Mouse (Mus musculus) midbrain, embryonic 12.5 days (tissue): ENCODE measurements at regions not wholly inside any gene's neighbourhood (a gene's known extent, or its start where the extent isn't known, plus 50 kb on each side); places are given as distances from the start of the nearest gene placed in this dataset.
"Not testable (repeated sequence)": the region's sequence is repeated elsewhere in the genome, so short reads cannot be mapped to it uniquely, and the experiment has no call there.

Source experiments
- ATAC-seq: fragments of 200-750 bp; cut with Nextera tagmentation; 2 replicates; pipeline ENCODE4 v1.8.0; 2017; ENCODE audit warnings: low read depth, moderate TSS enrichment, moderate library complexity; ENCODE audit not compliant: low FRiP score
- H3K27ac ChIP-seq: fragments of 300-500 bp; sonication (generic); replicated peaks from 2 replicates; pipeline ENCODE4 v1.5.1; 2016; ENCODE audit warnings: mild to moderate bottlenecking
- H3K27me3 ChIP-seq: fragments of 300-500 bp; sonication (generic); 2 replicates; pipeline ENCODE4 v1.6.1; 2016; ENCODE audit warnings: mild to moderate bottlenecking
- H3K36me3 ChIP-seq: fragments of 300-500 bp; sonication (generic); 2 replicates; pipeline ENCODE4 v1.6.1; 2016
- H3K4me1 ChIP-seq: fragments of 300-500 bp; sonication (generic); 2 replicates; pipeline ENCODE4 v1.6.1; 2016
- H3K4me2 ChIP-seq: fragments of 300-500 bp; sonication (generic); replicated peaks from 2 replicates; pipeline ENCODE4 v1.6.1; 2016; ENCODE audit warnings: mild to moderate bottlenecking, moderate library complexity
- H3K4me3 ChIP-seq: fragments of 300-500 bp; sonication (generic); 2 replicates; pipeline ENCODE4 v1.5.1; 2016; ENCODE audit warnings: mild to moderate bottlenecking
- H3K9ac ChIP-seq: fragments of 300-500 bp; sonication (generic); replicated peaks from 2 replicates; pipeline ENCODE4 v1.6.1; 2016; ENCODE audit warnings: mild to moderate bottlenecking, moderate library complexity
- H3K9me3 ChIP-seq: fragments of 300-500 bp; sonication (generic); 2 replicates; pipeline ENCODE4 v1.6.1; 2016; ENCODE audit warnings: mild to moderate bottlenecking
- WGBS: fragments of 180-500 bp; shearing (Covaris S2); methylation state at CpG from one replicate; pipeline ENCODE4 v1.1.7; 2016; 5-methylcytosine and 5-hydroxymethylcytosine counted together

DNA sequence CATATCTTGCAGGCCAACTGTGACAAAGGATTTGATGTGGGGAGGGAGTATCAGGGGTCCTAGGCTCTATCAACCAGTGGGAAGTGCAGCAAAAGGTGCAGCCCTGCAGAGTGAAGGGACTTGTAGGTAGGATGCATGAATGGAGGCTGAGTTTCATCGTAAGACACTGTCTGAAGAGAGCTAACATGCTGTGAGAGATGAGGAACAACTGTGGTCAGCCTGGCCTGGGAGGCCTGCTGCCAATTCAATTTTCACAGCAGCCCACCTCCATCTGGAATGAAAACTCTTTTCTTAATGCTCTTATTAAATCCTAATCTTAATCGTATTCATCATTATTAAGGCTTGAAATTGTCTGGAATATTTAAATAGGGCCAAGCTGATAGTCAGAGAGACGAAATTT is 622.1 kb upstream of the Brinp1 start:
- ATAC-seq = no peak
- H3K36me3 ChIP-seq = no peaks in the 10 kb centered on the region
- H3K4me1 ChIP-seq = no peaks in the 10 kb centered on the region
- no peaks in the 10 kb centered on the region for H3K27me3 ChIP-seq
- H3K27ac ChIP-seq = no peak overlapping the region
- no peaks in the 10 kb centered on the region for H3K9me3 ChIP-seq
- H3K4me3 ChIP-seq = no peak overlapping the region
- no peak overlapping the region for H3K9ac ChIP-seq
- 56% methylated on average over 3 of the region's 3 CpGs for WGBS
- no peak overlapping the region for H3K4me2 ChIP-seq

GRCm38 (mm10) chr4:69548104-69548503 is 593.9 kb upstream of the Brinp1 start:
- WGBS = 84% methylated on average over 2 of the region's 2 CpGs
- Histone ChIP-seq H3K4me2 (no peak overlapping the region), H3K4me3 (no peak overlapping the region), H3K9ac (no peak overlapping the region), H3K27me3 (no peaks in the 10 kb centered on the region), H3K4me1 (no peaks in the 10 kb centered on the region), H3K27ac (no peak overlapping the region), H3K9me3 (no peaks in the 10 kb centered on the region), H3K36me3 (no peaks in the 10 kb centered on the region)
- no peak for ATAC-seq

DNA sequence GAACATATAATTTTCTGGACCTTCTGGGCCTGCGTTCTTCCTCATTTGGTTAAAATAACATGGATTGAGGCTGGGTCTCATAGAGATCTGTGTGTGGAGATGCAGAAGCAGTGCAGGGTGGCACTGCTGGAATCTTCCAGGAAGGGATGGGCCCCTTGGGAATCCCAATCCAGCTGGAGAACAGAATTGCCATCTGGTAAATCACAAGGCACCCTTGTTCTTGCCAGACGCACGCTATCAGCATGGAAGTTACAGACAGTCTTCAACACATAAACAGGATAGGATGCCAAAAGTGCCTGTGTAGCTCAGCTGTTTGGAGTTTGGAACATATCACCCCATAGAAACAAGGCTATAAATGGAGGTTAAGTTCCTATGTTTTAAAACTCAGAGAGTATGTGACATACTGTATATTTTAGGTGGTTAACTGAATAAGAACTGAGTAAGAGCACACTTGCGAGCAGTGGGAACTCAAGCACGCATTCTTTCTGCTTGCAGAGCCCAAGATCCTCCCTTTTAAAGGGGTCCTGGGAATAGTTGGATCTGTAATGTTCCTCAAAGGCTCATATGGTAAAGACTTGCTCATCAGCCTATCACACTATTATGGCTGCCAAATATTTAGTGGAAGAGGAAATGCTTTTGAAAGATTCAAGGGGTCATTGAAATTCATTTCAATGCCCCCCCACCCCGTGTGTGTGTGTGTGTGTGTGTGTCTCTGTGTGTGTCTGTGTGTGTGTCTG is 584.1 kb upstream of the Brinp1 start:
- Histone ChIP-seq H3K27ac (no peak overlapping the region), H3K9ac (no peak overlapping the region), H3K36me3 (no peaks in the 10 kb centered on the region), H3K27me3 (no peaks in the 10 kb centered on the region), H3K4me2 (no peak overlapping the region), H3K4me3 (no peak overlapping the region), H3K9me3 (no peaks in the 10 kb centered on the region), H3K4me1 (no peaks in the 10 kb centered on the region)
- no peak for ATAC-seq
- WGBS = 91% methylated on average over 6 of the region's 6 CpGs

DNA sequence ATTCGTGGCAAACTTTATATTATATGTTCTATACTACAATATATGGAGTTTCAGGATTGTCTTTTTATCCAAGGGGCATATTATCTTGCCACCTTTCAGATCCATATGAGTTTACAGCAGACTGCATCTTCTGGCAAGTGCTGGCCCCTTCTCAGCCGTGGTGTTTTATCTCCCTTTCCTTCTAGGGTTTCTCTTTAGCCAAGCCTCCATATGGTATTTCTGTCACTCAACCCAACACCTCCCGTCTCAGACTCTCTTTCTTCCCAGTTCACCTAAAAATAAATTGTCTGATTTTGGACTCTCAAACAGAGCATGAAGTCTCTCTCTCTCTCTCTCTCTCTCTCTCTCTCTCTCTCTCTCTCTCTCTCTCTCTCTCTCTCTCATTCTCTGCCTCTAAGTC is 578.9 kb upstream of the Brinp1 start:
- Histone ChIP-seq H3K4me1 (no peaks in the 10 kb centered on the region), H3K27ac (no peak overlapping the region), H3K9ac (no peak overlapping the region), H3K36me3 (no peaks in the 10 kb centered on the region), H3K4me3 (no peak overlapping the region), H3K27me3 (no peaks in the 10 kb centered on the region), H3K9me3 (no peaks in the 10 kb centered on the region), H3K4me2 (no peak overlapping the region)
- no peak for ATAC-seq
- 69% methylated on average over 3 of the region's 3 CpGs for WGBS

DNA sequence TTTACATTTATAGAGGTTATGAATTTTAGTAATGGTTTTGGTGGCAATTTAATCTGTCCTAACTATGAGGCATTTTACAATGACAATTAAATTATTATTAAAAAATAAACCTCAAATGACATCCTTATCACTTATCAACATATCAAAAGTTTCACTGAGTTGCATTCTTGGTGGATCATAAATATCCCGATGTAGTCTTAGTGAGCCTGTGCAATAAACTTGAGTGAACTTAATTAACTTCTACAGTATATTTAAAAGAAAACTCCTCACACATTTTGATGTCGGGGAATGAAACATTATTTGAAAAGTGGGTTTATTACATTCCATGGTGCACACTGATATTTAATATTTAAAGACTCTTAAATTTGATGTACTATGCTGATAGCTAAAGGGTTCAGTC is 568.9 kb upstream of the Brinp1 start:
- H3K27me3 ChIP-seq = no peaks in the 10 kb centered on the region
- H3K9me3 ChIP-seq = no peaks in the 10 kb centered on the region
- 96% methylated on average over 2 of the region's 2 CpGs for WGBS
- no peaks in the 10 kb centered on the region for H3K36me3 ChIP-seq
- ATAC-seq = no peak
- no peak overlapping the region for H3K4me3 ChIP-seq
- no peak overlapping the region for H3K9ac ChIP-seq
- no peak overlapping the region for H3K4me2 ChIP-seq
- H3K4me1 ChIP-seq = no peaks in the 10 kb centered on the region
- no peak overlapping the region for H3K27ac ChIP-seq

DNA sequence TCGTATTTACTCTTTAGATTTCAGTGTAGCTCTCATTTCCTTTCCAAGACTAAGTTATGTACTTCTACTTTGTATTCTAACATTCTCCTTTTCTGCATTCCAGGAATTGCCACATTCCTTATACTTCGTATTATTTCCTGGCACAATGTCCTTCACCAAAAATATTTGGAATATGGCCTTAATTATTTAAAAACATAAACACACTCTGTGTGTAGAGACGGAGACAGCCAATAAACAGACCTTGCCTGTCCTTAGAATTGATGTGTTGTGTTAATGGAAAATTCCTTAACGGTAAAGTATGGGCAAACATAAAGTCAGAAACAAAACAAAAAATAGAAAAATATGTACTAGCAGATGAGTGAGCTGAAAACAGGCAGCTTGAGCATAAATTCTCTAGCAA is 554.1 kb upstream of the Brinp1 start:
- no peaks in the 10 kb centered on the region for H3K36me3 ChIP-seq
- H3K27me3 ChIP-seq = no peaks in the 10 kb centered on the region
- no peak overlapping the region for H3K4me3 ChIP-seq
- H3K9me3 ChIP-seq = no peaks in the 10 kb centered on the region
- no peak overlapping the region for H3K27ac ChIP-seq
- H3K4me2 ChIP-seq = no peak overlapping the region
- ATAC-seq = no peak
- WGBS = 82% methylated on average over 4 of the region's 4 CpGs
- H3K4me1 ChIP-seq = no peaks in the 10 kb centered on the region
- H3K9ac ChIP-seq = no peak overlapping the region

GRCm38 (mm10) chr4:69471200-69471599 is 517.0 kb upstream of the Brinp1 start:
- Histone ChIP-seq H3K4me2 (no peak overlapping the region), H3K27me3 (no peaks in the 10 kb centered on the region), H3K9me3 (no peaks in the 10 kb centered on the region), H3K4me1 (peaks cover 4% of the 10 kb centered on the region; the same call in 1 of the 2 replicates), H3K27ac (0 out of 2 replicates have a peak overlapping the region, but pooled peaks have one; percentile 35), H3K9ac (no peak overlapping the region), H3K36me3 (no peaks in the 10 kb centered on the region), H3K4me3 (no peak overlapping the region)
- ATAC-seq = peak; percentile 38; the same call in 1 of the 2 replicates
- 94% methylated on average over 1 of the region's 1 CpGs for WGBS

DNA sequence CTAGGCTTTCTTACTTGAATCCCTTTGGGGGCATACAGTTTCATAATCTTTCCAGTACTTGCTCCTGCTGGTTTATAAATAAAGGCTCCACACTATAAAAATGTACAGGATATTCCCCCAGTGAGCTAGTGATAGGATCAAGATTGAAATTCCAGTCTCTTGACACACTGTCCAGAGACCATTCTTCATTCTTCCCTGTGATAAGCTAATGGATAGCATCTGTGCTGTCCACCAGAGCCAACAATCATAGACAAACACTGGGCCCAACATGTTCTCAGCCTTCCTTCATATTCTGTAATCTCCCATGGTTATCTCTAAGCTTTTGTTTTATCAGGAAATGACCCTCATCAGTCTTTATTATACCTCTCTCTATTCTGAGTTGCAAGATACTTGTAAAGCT is 505.8 kb upstream of the Brinp1 start:
- Histone ChIP-seq H3K9ac (no peak overlapping the region), H3K27me3 (no peaks in the 10 kb centered on the region), H3K4me3 (no peak overlapping the region), H3K27ac (no peak overlapping the region), H3K36me3 (no peaks in the 10 kb centered on the region), H3K4me1 (no peaks in the 10 kb centered on the region), H3K9me3 (no peaks in the 10 kb centered on the region), H3K4me2 (no peak overlapping the region)
- ATAC-seq = no peak

GRCm38 (mm10) chr4:69456420-69456819 is 502.2 kb upstream of the Brinp1 start:
- 85% methylated on average over 4 of the region's 4 CpGs for WGBS
- no peak overlapping the region for H3K4me3 ChIP-seq
- H3K27me3 ChIP-seq = no peaks in the 10 kb centered on the region
- H3K36me3 ChIP-seq = no peaks in the 10 kb centered on the region
- no peaks in the 10 kb centered on the region for H3K4me1 ChIP-seq
- no peaks in the 10 kb centered on the region for H3K9me3 ChIP-seq
- no peak overlapping the region for H3K4me2 ChIP-seq
- H3K27ac ChIP-seq = no peak overlapping the region
- no peak for ATAC-seq
- H3K9ac ChIP-seq = no peak overlapping the region

DNA sequence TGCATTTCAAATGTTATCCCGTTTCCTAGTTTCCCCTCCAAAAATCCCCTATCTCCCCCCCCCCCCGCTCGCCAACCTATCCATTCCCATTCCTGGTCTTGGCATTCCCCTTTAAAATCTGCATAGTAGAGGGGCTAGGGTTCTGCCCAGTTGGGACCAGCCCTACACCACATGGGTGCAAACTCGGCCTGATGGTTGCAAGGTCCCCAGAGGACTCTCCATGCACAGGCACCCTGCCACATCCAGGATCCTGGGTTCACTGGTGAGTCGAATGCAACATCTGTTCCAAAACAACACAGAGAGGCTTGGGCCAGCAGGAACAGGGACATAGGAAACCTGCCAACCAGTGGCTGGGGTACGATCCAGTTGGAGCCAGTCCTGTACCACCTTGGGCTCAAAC is 492.0 kb upstream of the Brinp1 start:
- H3K4me3 ChIP-seq = no peak overlapping the region
- no peak; the same call in 1 of the 2 replicates for ATAC-seq
- 88% methylated on average over 6 of the region's 6 CpGs for WGBS
- no peaks in the 10 kb centered on the region for H3K36me3 ChIP-seq
- H3K4me2 ChIP-seq = no peak overlapping the region
- H3K4me1 ChIP-seq = no peaks in the 10 kb centered on the region
- no peaks in the 10 kb centered on the region for H3K27me3 ChIP-seq
- no peak overlapping the region for H3K27ac ChIP-seq
- H3K9me3 ChIP-seq = no peaks in the 10 kb centered on the region
- H3K9ac ChIP-seq = no peak overlapping the region

DNA sequence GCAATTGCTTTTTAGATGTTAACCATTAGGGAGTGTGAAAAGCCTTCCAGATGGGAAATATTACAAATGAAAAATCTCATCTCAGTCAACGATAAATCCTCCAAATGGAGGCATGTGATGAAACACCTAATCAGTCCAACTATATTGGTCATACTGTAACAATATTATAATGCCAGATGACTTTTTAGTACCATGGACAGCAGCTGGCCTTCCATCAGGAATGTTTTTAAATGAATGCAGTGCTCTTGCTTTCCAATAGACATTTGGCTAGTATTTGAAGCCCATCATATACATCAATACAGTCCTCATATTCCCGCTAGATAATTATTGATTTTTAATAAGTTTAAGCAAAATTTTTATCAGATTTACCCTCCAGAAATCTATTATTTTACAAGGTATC is 489.8 kb upstream of the Brinp1 start:
- Histone ChIP-seq H3K4me2 (no peak overlapping the region), H3K4me1 (no peaks in the 10 kb centered on the region), H3K27me3 (no peaks in the 10 kb centered on the region), H3K9me3 (no peaks in the 10 kb centered on the region), H3K27ac (no peak overlapping the region), H3K36me3 (no peaks in the 10 kb centered on the region), H3K4me3 (no peak overlapping the region), H3K9ac (no peak overlapping the region)
- ATAC-seq = no peak
- 77% methylated on average over 2 of the region's 2 CpGs for WGBS

DNA sequence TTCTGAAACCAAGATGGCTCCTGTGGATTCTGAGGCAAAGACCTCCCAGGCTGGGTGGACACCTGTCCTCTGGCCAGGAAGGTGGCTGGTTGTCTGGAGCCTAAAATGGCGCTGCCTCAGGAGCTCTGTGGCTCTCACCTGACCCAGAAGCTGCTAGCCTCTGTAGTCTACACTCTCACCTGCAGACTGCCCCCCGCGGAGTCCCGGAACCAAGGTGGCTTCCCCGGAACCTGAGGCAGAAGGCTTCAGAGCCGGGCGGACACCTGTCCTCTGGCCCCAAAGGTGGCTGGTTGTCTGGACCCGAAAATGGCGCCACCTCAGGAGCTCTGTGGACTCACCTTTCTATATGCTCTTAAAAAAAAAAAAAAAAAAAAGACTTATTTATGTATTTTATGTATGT is 481.2 kb upstream of the Brinp1 start:
- Histone ChIP-seq H3K4me3 (no peak overlapping the region), H3K4me1 (no peaks in the 10 kb centered on the region), H3K36me3 (no peaks in the 10 kb centered on the region), H3K4me2 (no peak overlapping the region), H3K27ac (no peak overlapping the region), H3K27me3 (no peaks in the 10 kb centered on the region), H3K9me3 (no peaks in the 10 kb centered on the region), H3K9ac (no peak overlapping the region)
- 94% methylated on average over 9 of the region's 9 CpGs for WGBS
- no peak for ATAC-seq

- H3K36me3 ChIP-seq, H3K9ac ChIP-seq, H3K4me2 ChIP-seq, H3K27me3 ChIP-seq, H3K9me3 ChIP-seq, H3K4me3 ChIP-seq, ATAC-seq, H3K4me1 ChIP-seq, H3K27ac ChIP-seq: not testable (repeated sequence)
- 94% methylated on average over 23 of the region's 23 CpGs for WGBS
These were observed 456.2 kb upstream of the Brinp1 start for GRCm38 (mm10) chr4:69410411-69410810.
